Mouse (Mus musculus): ENCODE measurements around the gene Sync. TPM values are rescaled to one million over a fixed set of nuclear protein-coding genes. Genes with fewer than 3 reads are reported as not detected.

Sync gene
- 0.78 and 0.84 TPM in 2 replicates for polyA plus RNA-seq (2015; fragmentation: Nextera tagmentation; extraction: Ambion mirVana)

DNA sequence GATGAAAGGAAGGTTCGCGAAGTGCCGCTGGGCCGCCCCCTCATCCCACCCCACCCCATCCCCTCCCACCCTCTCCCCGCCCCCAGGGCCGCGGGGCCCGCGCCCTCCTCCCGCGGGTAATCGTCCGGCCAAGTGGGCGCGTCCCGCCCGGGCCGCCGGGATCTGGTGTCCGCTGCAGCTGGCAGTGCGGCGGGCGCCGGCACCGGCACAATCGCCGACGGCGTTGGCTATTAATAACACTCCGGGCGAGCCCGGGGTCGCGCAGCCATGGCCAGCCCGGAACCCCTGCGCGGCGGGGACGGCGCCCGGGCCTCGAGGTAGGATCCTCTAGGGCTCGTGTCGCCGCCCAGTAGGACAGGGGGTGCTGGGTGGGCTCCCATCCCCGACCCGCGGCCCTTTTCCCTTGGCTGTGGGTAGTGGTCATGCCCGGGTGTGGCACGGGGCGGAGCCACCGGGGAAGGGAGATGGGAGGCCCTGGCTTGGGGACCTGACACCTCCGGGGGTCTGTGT, at the start of gene Sync:
Gene Sync, plus strand, starts transcription at position 146 of the 510 bp plus-strand sequence.

GRCm38 (mm10) chr4:129261196-129261595, 26.2 kb upstream of the Sync start, which contains the start of gene C77080:
Gene C77080 (minus strand): TSS chr4:129261404.

DNA sequence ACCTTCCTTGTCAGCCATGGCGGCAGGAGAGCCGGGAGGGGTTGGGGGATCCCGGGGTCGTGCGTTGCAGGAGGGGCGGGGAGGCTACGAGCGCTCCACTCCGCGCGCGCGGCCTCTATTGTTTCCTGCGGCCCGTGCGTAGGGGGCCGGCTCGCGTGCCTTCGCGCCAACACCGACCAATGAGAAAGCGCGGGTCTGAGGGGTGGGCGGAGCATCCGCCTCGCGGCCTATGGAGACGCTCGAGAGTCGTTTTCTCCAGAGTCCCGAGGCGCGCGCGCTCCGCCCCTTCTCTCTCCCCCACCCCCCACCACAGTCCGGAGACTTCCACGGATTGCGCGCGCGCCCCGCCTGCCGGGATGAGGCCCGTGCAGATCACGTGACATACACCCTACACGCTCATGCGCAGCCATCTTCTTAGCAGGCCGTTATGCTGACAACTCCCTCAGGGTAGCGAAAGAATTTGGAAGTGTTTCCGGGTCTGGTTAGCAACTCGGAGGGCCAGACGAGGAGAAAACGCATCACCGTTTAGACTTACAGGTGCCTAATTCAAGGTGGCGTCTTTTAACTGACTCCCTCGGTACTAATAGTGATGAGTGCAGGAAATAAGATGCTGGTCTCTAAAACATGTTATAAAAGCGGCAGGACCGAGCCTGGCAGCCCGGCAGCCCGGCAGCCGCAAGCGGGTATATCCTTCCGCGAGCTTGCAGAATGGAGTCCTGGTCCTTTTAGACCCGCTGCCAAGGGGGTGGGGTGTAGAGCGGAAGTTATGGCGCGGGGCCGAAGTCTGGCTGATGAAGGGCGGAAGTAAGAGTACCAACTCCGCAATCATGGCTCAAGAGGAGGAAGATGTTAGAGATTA, 48.0 kb downstream of the Sync start, which contains the start of the genes Rbbp4 and Zbtb8os:
Gene Rbbp4, minus strand, starts transcription at position 155 of the 859 bp plus-strand sequence.
Gene Zbtb8os, plus strand, starts transcription at position 480 of the 859 bp plus-strand sequence.

Other genes starting within 250 kb of the Sync start
- 8.0 and 10.2 TPM in 2 replicates for gene Rnf19b, start 229.3 kb upstream of the Sync start, polyA plus RNA-seq (2015; fragmentation: Nextera tagmentation; extraction: Ambion mirVana)
- gene Tmem54, start 182.1 kb upstream of the Sync start, polyA plus RNA-seq (2015; fragmentation: Nextera tagmentation; extraction: Ambion mirVana), result not detected in 2 replicates
- 0.24 TPM in 1 of 2 replicates, not detected in the other for gene Hpca, start 165.6 kb upstream of the Sync start, polyA plus RNA-seq (2015; fragmentation: Nextera tagmentation; extraction: Ambion mirVana)
- 1.8 and 2.9 TPM in 2 replicates for gene Fndc5, start 150.6 kb upstream of the Sync start, polyA plus RNA-seq (2015; fragmentation: Nextera tagmentation; extraction: Ambion mirVana)
- gene S100pbp, start 97.9 kb upstream of the Sync start, polyA plus RNA-seq (2015; fragmentation: Nextera tagmentation; extraction: Ambion mirVana), result 7.4 and 8.1 TPM in 2 replicates
- 39.8 and 39.9 TPM in 2 replicates for gene Yars, start 97.9 kb upstream of the Sync start, polyA plus RNA-seq (2015; fragmentation: Nextera tagmentation; extraction: Ambion mirVana)
- gene C77080, start 26.2 kb upstream of the Sync start, polyA plus RNA-seq (2015; fragmentation: Nextera tagmentation; extraction: Ambion mirVana), result 0.59 and 0.96 TPM in 2 replicates
- gene Rbbp4, start 47.8 kb downstream of the Sync start, polyA plus RNA-seq (2015; fragmentation: Nextera tagmentation; extraction: Ambion mirVana), result 313 and 348 TPM in 2 replicates
- gene Zbtb8os, start 48.1 kb downstream of the Sync start, polyA plus RNA-seq (2015; fragmentation: Nextera tagmentation; extraction: Ambion mirVana), result 31.7 and 32.9 TPM in 2 replicates
- gene Zbtb8a, start 90.5 kb downstream of the Sync start, polyA plus RNA-seq (2015; fragmentation: Nextera tagmentation; extraction: Ambion mirVana), result 7.3 and 8.1 TPM in 2 replicates
- gene Zbtb8b, start 153.2 kb downstream of the Sync start, polyA plus RNA-seq (2015; fragmentation: Nextera tagmentation; extraction: Ambion mirVana), result 0.26 and 0.28 TPM in 2 replicates
- gene Bsdc1, start 174.0 kb downstream of the Sync start, polyA plus RNA-seq (2015; fragmentation: Nextera tagmentation; extraction: Ambion mirVana), result 63.6 and 67.3 TPM in 2 replicates
- 0.10 TPM in 1 of 2 replicates, not detected in the other for gene Tssk3, start 203.4 kb downstream of the Sync start, polyA plus RNA-seq (2015; fragmentation: Nextera tagmentation; extraction: Ambion mirVana)
- 0.74 and 0.83 TPM in 2 replicates for gene Fam229a, start 203.6 kb downstream of the Sync start, polyA plus RNA-seq (2015; fragmentation: Nextera tagmentation; extraction: Ambion mirVana)
- gene Marcksl1, start 226.0 kb downstream of the Sync start, polyA plus RNA-seq (2015; fragmentation: Nextera tagmentation; extraction: Ambion mirVana), result 93.7 and 116 TPM in 2 replicates

All from spleen, postnatal 0 days (tissue).